Mouse (Mus musculus) hindbrain, embryonic 16.5 days (tissue): ENCODE results near the gene Tpbgl. TPM values are rescaled to one million over a fixed set of nuclear protein-coding genes. Genes with fewer than 3 reads are reported as not detected.

Experiments used
- ATAC-seq: fragments of 200-750 bp; cut with Nextera tagmentation; 2 replicates; pipeline ENCODE4 v1.8.0; 2017; ENCODE audit warnings: moderate TSS enrichment, moderate library complexity
- H3K27ac ChIP-seq: fragments of 300-500 bp; sonication (generic); 2 replicates; pipeline ENCODE4 v1.5.1; 2014; ENCODE audit warnings: low read depth, mild to moderate bottlenecking, control low read depth, low read length, moderate library complexity
- H3K27me3 ChIP-seq: fragments of 300-500 bp; sonication (generic); replicated peaks from 2 replicates; pipeline ENCODE4 v1.6.1; 2014; ENCODE audit warnings: low read length; ENCODE audit not compliant: control insufficient read depth, insufficient read depth
- H3K36me3 ChIP-seq: fragments of 300-500 bp; sonication (generic); 2 replicates; pipeline ENCODE4 v1.6.1; 2014; ENCODE audit warnings: mild to moderate bottlenecking, low read length, moderate library complexity, mixed read lengths; ENCODE audit not compliant: control insufficient read depth, insufficient read depth
- H3K4me1 ChIP-seq: fragments of 300-500 bp; sonication (generic); 2 replicates; pipeline ENCODE4 v1.6.1; 2014; ENCODE audit warnings: low read depth, low read length; ENCODE audit not compliant: control insufficient read depth, insufficient read depth
- H3K4me2 ChIP-seq: fragments of 300-500 bp; sonication (generic); 2 replicates; pipeline ENCODE4 v1.6.1; 2014; ENCODE audit warnings: mild to moderate bottlenecking, low read length, control low read depth, moderate library complexity
- H3K4me3 ChIP-seq: fragments of 300-500 bp; sonication (generic); 2 replicates; pipeline ENCODE4 v1.5.1; 2014; ENCODE audit warnings: mild to moderate bottlenecking, low read length, control low read depth, moderate library complexity
- H3K9ac ChIP-seq: fragments of 300-500 bp; sonication (generic); 2 replicates; pipeline ENCODE4 v1.6.1; 2014; ENCODE audit warnings: low read depth, mild to moderate bottlenecking, control low read depth, low read length, moderate library complexity
- H3K9me3 ChIP-seq: fragments of 300-500 bp; sonication (generic); 2 replicates; pipeline ENCODE4 v1.6.1; 2014; ENCODE audit warnings: mild to moderate bottlenecking, low read length, moderate library complexity; ENCODE audit not compliant: control insufficient read depth
- WGBS: fragments of 180-500 bp; shearing (Covaris S2); extraction: QIAGEN DNeasy Blood & Tissue Kit; methylation state at CpG from one replicate; pipeline ENCODE4 v1.1.7; 2014; 5-methylcytosine and 5-hydroxymethylcytosine counted together
- polyA plus RNA-seq: library from polyadenylated mRNA; unstranded; fragments of >200 nt; fragmentation: Nextera tagmentation; extraction: Ambion mirVana; gene quantifications from 2 replicates; pipeline ENCODE4 v1.2.1, GENCODE M21; 2015

Tpbgl gene
- polyA plus RNA-seq, 1 experiment from 2014 or later: 2.2 TPM

DNA sequence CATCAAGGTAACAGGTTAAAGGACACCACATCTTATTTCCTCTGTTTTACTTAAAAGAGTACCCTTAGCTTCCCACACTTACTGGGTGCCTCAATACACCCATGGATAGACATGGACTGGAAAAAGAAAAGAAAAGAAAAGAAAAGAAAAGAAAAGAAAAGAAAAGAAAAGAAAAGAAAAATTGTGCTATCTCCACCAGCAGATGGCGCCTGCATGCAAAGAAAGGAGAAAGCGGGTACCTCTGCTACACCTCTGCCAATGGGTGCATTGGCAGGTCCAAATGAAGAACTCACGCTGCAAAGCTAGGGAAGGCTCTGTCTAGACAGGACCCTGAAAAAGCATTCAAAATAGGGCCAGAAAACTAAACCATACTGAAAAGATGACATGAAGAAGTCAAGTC lies 8.0 kb downstream of the Tpbgl start:
- no peak overlapping the region for H3K9ac ChIP-seq
- 7% methylated on average over 3 of the region's 3 CpGs for WGBS
- no peaks in the 10 kb centered on the region for H3K4me1 ChIP-seq
- no peak overlapping the region for H3K4me3 ChIP-seq
- no peak overlapping the region for H3K4me2 ChIP-seq
- ATAC-seq: peak; percentile 75; the same call in 1 of the 2 replicates
- H3K36me3 ChIP-seq: no peaks in the 10 kb centered on the region
- no peaks in the 10 kb centered on the region for H3K9me3 ChIP-seq
- no peak overlapping the region for H3K27ac ChIP-seq
- no peaks in the 10 kb centered on the region; the same call in 1 of the 2 replicates for H3K27me3 ChIP-seq

DNA sequence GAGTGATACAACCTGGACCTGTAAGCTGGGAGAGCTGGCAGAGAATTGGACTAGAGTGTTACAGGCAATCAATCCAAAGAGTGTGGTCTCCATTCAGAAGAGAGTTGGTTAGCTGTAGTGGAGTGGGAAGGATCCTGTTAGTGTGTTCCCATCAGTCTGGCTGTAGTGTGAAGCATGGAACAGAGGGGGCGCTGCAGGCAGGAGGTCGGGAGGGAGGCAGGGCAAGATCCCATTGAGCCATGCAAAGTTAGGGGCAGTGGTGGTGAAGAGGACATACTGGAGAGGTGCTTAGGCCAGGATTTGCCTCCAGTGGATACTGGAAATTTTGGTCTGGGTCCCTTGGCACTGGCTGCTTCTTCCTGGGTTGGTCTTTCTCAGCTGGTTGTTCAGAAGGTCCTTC lies 8.6 kb downstream of the Tpbgl start:
- no peak for ATAC-seq
- WGBS: 71% methylated on average over 2 of the region's 2 CpGs
- no peak overlapping the region for H3K4me3 ChIP-seq
- no peaks in the 10 kb centered on the region for H3K9me3 ChIP-seq
- H3K9ac ChIP-seq: no peak overlapping the region
- H3K4me1 ChIP-seq: no peaks in the 10 kb centered on the region
- no peak overlapping the region for H3K4me2 ChIP-seq
- H3K27me3 ChIP-seq: no peaks in the 10 kb centered on the region; the same call in 1 of the 2 replicates
- no peak overlapping the region for H3K27ac ChIP-seq
- H3K36me3 ChIP-seq: no peaks in the 10 kb centered on the region

DNA sequence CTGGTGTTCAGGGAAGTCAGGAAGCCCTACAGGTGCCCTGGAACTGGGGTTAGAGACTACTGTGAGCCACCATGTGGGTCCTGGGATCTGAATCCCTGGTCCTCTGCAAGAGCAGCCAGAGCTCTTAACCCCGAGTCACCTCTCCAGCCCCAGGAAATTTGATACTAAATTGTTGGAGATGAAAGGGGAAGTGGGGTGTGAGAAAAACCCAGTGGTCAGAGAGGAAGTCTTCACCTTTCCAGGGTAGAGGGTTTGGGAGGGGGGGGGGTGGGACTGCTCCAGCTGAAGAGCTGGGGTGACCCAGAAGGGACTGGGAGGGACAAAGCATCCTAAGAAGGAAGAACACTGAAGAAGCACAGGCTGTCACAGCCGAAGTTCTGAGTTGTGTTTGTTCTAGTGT lies 19.3 kb downstream of the Tpbgl start:
- Histone ChIP-seq H3K27me3 (no peaks in the 10 kb centered on the region), H3K4me1 (no peaks in the 10 kb centered on the region), H3K4me2 (no peak overlapping the region), H3K27ac (no peak overlapping the region), H3K4me3 (no peak overlapping the region), H3K36me3 (peaks cover 3% of the 10 kb centered on the region; the same call in 1 of the 2 replicates), H3K9me3 (no peaks in the 10 kb centered on the region), H3K9ac (no peak overlapping the region)
- ATAC-seq: no peak
- WGBS: 67% methylated on average over 2 of the region's 2 CpGs

DNA sequence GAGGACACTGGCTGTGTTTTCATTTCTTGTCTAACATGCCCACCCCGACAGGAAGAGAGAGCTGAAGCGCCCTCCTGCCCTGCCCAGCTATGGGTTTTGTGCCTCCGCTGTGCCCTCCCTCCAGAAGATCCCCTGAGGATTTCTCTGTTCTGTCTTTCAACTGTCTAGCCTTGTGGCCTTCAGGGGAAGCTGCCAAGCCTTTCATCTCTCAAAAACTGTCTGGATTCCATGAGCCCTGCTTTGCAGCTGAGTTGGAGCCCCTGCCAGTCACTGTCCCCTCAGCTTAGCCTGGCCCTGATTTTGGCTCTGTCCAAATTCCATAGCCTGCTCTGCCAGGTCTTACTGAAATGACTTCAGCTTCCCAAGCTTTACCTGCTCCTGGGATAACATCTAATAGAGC lies 20.1 kb downstream of the Tpbgl start:
- Histone ChIP-seq H3K27ac (no peak overlapping the region), H3K9me3 (no peaks in the 10 kb centered on the region), H3K4me3 (no peak overlapping the region), H3K9ac (no peak overlapping the region), H3K4me1 (no peaks in the 10 kb centered on the region), H3K4me2 (no peak overlapping the region), H3K36me3 (peaks cover 11% of the 10 kb centered on the region; the same call in 1 of the 2 replicates), H3K27me3 (no peaks in the 10 kb centered on the region)
- WGBS: 41% methylated on average over 3 of the region's 3 CpGs
- no peak for ATAC-seq

DNA sequence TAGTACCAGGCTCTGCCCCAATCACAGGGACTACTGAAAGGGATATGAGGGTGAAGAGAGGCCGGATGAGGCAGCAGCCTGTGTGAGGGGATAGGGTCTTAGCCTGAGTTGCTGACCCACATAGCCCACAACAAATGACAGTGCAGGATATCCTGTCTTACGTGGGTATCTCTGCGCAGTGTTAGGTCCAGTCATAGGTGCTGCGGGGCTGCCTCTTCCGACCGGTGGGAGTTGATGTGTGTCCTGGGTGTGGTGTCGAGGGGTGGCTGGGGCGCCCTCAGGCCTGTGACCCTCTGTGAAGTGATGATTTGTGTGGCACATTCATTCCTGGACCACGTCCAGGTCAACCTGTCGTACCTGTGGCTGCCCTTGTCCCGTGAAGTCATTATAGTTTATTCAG lies 20.6 kb downstream of the Tpbgl start:
- 85% methylated on average over 11 of the region's 11 CpGs for WGBS
- H3K4me3 ChIP-seq: no peak overlapping the region
- no peak overlapping the region for H3K9ac ChIP-seq
- no peak overlapping the region for H3K27ac ChIP-seq
- no peaks in the 10 kb centered on the region for H3K4me1 ChIP-seq
- H3K36me3 ChIP-seq: peaks cover 16% of the 10 kb centered on the region
- H3K27me3 ChIP-seq: no peaks in the 10 kb centered on the region
- H3K4me2 ChIP-seq: no peak overlapping the region
- ATAC-seq: no peak
- H3K9me3 ChIP-seq: no peaks in the 10 kb centered on the region

DNA sequence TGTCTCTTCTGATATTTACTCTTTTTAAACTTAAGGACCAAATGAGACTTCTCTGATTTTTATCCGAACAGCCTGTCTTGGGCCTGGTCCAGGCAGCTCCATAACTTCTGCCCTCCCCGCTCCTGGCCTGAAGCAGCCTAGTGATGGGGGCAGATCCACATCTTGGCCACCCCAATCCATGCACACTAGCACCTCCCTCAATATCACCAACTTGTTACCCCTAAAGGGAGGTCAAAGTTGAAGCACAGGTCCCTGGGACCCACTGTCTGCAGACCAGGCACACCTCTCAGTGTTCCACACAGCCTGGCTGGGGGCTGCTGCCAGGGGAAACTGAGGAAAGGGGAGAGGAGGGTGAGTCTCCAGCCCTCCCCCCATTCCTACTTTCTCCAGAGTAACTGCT lies 21.8 kb downstream of the Tpbgl start:
- Histone ChIP-seq H3K4me3 (no peak overlapping the region), H3K9me3 (no peaks in the 10 kb centered on the region), H3K27ac (no peak overlapping the region), H3K4me1 (no peaks in the 10 kb centered on the region), H3K36me3 (peaks cover 26% of the 10 kb centered on the region), H3K4me2 (no peak overlapping the region), H3K27me3 (no peaks in the 10 kb centered on the region), H3K9ac (no peak overlapping the region)
- no peak for ATAC-seq
- 95% methylated on average over 2 of the region's 2 CpGs for WGBS

DNA sequence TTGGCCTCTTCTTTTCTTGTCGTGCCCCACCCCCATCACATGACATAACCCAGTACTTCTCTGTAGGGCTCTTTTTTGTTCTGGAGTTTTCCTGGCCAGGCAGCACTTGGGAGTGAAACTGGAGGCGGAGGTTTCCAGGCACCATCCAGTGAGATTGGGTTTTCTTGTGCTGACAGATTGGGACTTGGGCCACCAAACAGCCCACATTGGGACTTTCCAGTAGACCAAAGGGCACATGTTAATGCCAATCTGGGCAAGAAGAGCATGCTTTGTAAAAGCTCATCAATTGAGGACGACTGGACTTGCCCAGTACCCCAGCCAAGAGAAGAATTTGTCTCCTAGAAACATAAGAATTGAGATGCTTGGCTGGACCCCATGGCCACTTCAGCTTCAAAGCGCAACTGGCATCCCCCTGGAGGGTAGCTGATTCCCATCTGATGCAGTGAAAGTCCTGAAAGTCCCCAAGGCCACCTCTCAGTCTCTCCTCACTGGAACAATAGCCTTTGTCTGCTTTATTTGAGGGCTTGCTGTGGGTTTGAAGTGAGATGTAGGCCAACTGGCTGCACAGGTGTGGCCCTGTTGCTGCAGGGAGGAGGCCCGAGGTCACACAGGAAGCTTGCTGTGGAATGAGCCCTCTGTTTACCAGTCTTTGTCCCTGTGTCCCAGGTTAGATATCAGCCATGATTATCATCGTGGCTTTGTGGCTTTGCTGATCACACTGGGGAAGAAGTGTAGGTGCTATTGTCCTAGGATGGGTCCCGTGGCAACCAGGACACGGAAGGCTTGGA lies 22.8 kb downstream of the Tpbgl start:
- Histone ChIP-seq H3K9ac (no peak overlapping the region), H3K36me3 (peaks cover 31% of the 10 kb centered on the region), H3K4me3 (no peak overlapping the region), H3K9me3 (no peaks in the 10 kb centered on the region), H3K27ac (no peak overlapping the region), H3K4me2 (no peak overlapping the region), H3K4me1 (no peaks in the 10 kb centered on the region), H3K27me3 (no peaks in the 10 kb centered on the region)
- 82% methylated on average over 8 of the region's 8 CpGs for WGBS
- ATAC-seq: no peak

DNA sequence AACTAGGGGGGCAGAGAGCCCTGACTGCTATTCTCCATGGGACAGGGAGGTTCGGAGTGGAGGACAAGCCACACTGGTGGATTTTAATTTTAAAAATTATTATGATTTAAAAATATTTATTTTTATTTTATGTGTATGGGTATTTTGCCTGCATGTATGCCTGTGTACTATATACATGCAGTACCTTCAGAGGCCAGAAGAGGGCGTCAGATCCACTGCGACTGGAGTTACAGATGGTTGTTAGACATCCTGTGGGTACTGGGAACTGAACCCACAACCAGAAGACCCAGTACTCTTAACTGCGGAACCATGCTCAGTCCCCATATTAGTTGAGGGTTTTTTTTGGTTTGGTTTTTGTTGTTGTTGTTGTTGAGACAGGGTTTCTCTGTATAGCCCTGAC lies 28.2 kb downstream of the Tpbgl start:
- Histone ChIP-seq H3K27me3 (no peaks in the 10 kb centered on the region), H3K4me3 (no peak overlapping the region), H3K4me2 (no peak overlapping the region), H3K4me1 (no peaks in the 10 kb centered on the region), H3K9ac (no peak overlapping the region), H3K36me3 (peaks cover 61% of the 10 kb centered on the region), H3K27ac (no peak overlapping the region), H3K9me3 (no peaks in the 10 kb centered on the region)
- 77% methylated on average over 4 of the region's 4 CpGs for WGBS
- no peak for ATAC-seq

DNA sequence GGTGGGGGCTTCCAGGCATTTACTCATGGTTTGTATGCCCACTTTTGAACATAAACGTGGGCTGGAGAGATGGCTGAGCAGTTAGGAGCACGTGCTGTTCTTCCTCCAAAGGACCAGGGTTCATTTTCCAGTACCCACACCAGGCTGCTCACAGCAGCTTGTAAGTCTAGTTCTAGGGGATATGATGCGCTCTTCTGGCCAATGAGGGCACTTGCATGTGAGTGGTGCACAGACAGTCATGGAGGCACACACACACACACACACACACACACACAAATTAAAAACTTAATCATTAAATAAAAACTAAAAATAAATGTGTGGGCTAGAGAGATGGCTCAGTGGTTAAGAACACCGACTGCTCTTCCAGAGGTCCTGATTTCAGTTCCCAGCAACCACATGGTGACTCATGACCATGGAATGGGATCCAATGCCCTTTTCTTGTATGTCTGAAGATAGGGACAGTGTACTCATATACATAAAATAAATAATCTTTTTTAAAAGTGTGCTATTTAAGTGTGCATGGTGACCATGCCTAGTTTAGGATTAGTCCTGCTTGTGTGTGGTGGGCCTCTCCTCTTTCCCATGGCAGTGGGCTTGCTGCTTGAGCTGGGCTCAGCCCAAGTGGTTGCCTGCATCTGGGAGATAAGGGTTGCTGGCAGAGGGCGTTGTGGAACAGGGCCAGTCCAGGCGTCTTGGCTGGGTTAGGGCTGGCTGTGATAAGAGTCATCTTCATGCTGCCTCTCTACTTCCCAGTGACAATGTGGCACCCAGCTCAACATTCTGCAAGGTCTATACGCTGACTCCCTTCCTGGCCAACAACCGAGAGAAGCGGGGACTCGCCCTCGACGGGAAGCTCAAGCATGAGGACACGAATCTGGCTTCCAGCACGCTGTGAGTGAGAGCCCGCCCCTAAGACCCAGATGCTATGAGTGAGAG lies 32.8 kb downstream of the Tpbgl start:
- Histone ChIP-seq H3K27ac (no peak overlapping the region), H3K36me3 (peaks cover 52% of the 10 kb centered on the region), H3K27me3 (no peaks in the 10 kb centered on the region), H3K4me2 (no peak overlapping the region), H3K9me3 (no peaks in the 10 kb centered on the region), H3K9ac (no peak overlapping the region), H3K4me1 (no peaks in the 10 kb centered on the region), H3K4me3 (no peak overlapping the region)
- WGBS: 90% methylated on average over 15 of the region's 15 CpGs
- ATAC-seq: no peak
